Mouse (Mus musculus): ENCODE results near the gene Atpaf2.

GRCm38 (mm10) chr11:60351925-60352371 is 66.3 kb downstream of the Atpaf2 start:
- TF ChIP-seq POLR2A (IDR thresholded peaks at IDR 0.05; ENCODE audit: insufficient read length, low read depth): no peak
- TF ChIP-seq REST (IDR thresholded peaks at IDR 0.05; ENCODE audit: insufficient read depth, insufficient read length): no peak
- no peak for TF ChIP-seq MYOD1 (IDR thresholded peaks at IDR 0.05; ENCODE audit: control insufficient read depth in 1 of 3, insufficient read length in 2 of 3, low read depth in 2 of 3)
- TF ChIP-seq USF1 (IDR thresholded peaks at IDR 0.05; ENCODE audit: low read depth): no peak
- no peak for TF ChIP-seq POLR2AphosphoS2 (IDR thresholded peaks at IDR 0.05; ENCODE audit: insufficient read length, low read depth)
- TF ChIP-seq SRF (IDR thresholded peaks at IDR 0.05; ENCODE audit: control insufficient read depth, insufficient read length, low read depth): no peak
- no peak for TF ChIP-seq CEBPB (IDR thresholded peaks at IDR 0.05; ENCODE audit: insufficient read depth, poor library complexity, severe bottlenecking)

All from myocyte (in vitro differentiated cells).